Mouse (Mus musculus) liver, postnatal 0 days (tissue): ENCODE data around the gene Samsn1. TPM values are rescaled to one million over a fixed set of nuclear protein-coding genes. Genes with fewer than 3 reads are reported as not detected.
"Not testable (repeated sequence)": the region's sequence is repeated elsewhere in the genome, so short reads cannot be mapped to it uniquely, and the experiment has no call there.

Experiments
- ATAC-seq: fragments of 200-750 bp; cut with Nextera tagmentation; 2 replicates; pipeline ENCODE4 v1.8.0; 2017; ENCODE audit warnings: mild to moderate bottlenecking, moderate library complexity
- DNase-seq: peaks from one replicate; pipeline ENCODE4 v3.0.0-alpha.2; 2016
- H3K27ac ChIP-seq: fragments of 300-500 bp; sonication (generic); 2 replicates; pipeline ENCODE4 v1.5.1; 2014; ENCODE audit warnings: antibody characterized with exemption, moderate library complexity, mild to moderate bottlenecking, low read depth
- H3K27me3 ChIP-seq: fragments of 300-500 bp; sonication (generic); 2 replicates; pipeline ENCODE4 v1.6.1; 2014; ENCODE audit warnings: low read length, control low read depth, mixed read lengths; ENCODE audit not compliant: insufficient read depth
- H3K36me3 ChIP-seq: fragments of 300-500 bp; sonication (generic); replicated peaks from 2 replicates; pipeline ENCODE4 v1.6.1; 2014; ENCODE audit warnings: mild to moderate bottlenecking, control low read depth, low read length, moderate library complexity, mixed read lengths; ENCODE audit not compliant: insufficient read depth
- H3K4me1 ChIP-seq: fragments of 300-500 bp; sonication (generic); 2 replicates; pipeline ENCODE4 v1.6.1; 2014; ENCODE audit warnings: antibody characterized with exemption, mild to moderate bottlenecking, control low read depth; ENCODE audit not compliant: insufficient read depth
- H3K4me2 ChIP-seq: fragments of 300-500 bp; sonication (generic); 2 replicates; pipeline ENCODE4 v1.6.1; 2014; ENCODE audit warnings: low read depth, mild to moderate bottlenecking, low read length, moderate library complexity, mixed read lengths
- H3K4me3 ChIP-seq: fragments of 300-500 bp; sonication (generic); 2 replicates; pipeline ENCODE4 v1.5.1; 2014; ENCODE audit warnings: low read depth, low read length
- H3K9ac ChIP-seq: fragments of 300-500 bp; sonication (generic); replicated peaks from 2 replicates; pipeline ENCODE4 v1.6.1; 2014; ENCODE audit warnings: mild to moderate bottlenecking, moderate library complexity
- H3K9me3 ChIP-seq: fragments of 300-500 bp; sonication (generic); 2 replicates; pipeline ENCODE4 v1.6.1; 2016; ENCODE audit warnings: mild to moderate bottlenecking, control low read depth, low read length, mixed read lengths
- CTCF ChIP-seq: sonication (generic); IDR thresholded peaks from 2 replicates; pipeline ENCODE4 v1.5.1; 2016; ENCODE audit warnings: antibody characterized with exemption, low read depth
- EP300 ChIP-seq: IDR thresholded peaks from 2 replicates; pipeline ENCODE4 v1.6.1; 2016; ENCODE audit warnings: antibody characterized with exemption, low read depth, mild to moderate bottlenecking
- WGBS: fragments of 180-500 bp; shearing (Covaris S2); extraction: QIAGEN DNeasy Blood & Tissue Kit; methylation state at CpG from one replicate; pipeline ENCODE4 v1.1.7; 2014; ENCODE audit not compliant: insufficient replicate concordance; 5-methylcytosine and 5-hydroxymethylcytosine counted together
- polyA plus RNA-seq: library from polyadenylated mRNA; unstranded; fragments of >200 nt; fragmentation: Nextera tagmentation; extraction: Ambion mirVana; gene quantifications from 2 replicates; pipeline ENCODE4 v1.2.1, GENCODE M21; 2015

Samsn1 gene
- polyA plus RNA-seq, 1 experiment from 2014 or later = 10.1 TPM

DNA sequence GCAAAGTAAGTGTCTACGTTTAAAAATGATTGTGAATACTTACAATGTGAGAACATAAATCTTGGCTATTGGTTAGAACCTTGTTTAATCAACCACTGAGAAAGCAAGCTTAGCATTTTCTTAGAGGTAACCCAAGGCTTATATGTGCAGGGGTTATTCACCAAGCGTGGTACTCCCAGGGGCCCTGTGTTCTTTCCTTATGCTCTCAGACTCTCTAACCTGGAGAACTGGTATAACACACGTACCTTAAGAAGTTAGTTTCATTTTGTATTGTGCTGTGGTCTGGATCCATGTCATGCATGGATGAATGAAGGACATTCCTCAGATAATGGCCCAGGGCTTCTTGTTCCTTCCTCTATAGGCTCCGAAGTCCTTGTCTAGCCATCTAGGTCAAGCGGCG is 173.0 kb downstream of the Samsn1 start:
- no peaks in the 10 kb centered on the region for H3K36me3 ChIP-seq
- no peak overlapping the region for H3K4me3 ChIP-seq
- H3K4me1 ChIP-seq = no peaks in the 10 kb centered on the region
- no peak overlapping the region for H3K4me2 ChIP-seq
- H3K27me3 ChIP-seq = no peaks in the 10 kb centered on the region
- no peak for TF ChIP-seq EP300
- TF ChIP-seq CTCF = no peak
- no peak overlapping the region for H3K27ac ChIP-seq
- H3K9ac ChIP-seq = no peak overlapping the region
- no peak for DNase-seq
- H3K9me3 ChIP-seq = no peaks in the 10 kb centered on the region
- WGBS = 85% methylated on average over 6 of the region's 6 CpGs
- no peak for ATAC-seq

DNA sequence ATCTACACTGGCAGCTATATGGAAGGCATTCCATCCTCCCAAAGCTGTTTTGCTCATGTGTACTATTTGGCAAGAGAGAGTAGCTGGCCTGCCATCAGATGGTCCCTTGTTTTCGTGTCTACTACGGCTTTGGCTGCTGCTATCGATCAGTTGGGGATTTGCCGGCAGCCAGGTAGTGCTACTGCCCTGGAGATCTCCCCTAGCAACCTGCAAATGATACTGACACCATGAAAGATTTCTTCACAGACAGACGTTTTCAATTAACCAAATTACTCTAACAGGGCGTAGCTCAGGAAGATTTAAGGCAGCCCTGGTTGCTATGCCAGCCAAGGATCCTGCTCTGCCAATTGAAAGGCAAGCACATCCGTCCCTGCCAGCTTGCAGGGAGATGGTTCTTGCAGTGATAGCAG is 178.4 kb downstream of the Samsn1 start:
- Histone ChIP-seq H3K9ac (no peak overlapping the region), H3K27me3 (no peaks in the 10 kb centered on the region), H3K4me1 (peaks cover 3% of the 10 kb centered on the region), H3K9me3 (no peaks in the 10 kb centered on the region), H3K4me2 (no peak overlapping the region), H3K4me3 (no peak overlapping the region), H3K36me3 (no peaks in the 10 kb centered on the region), H3K27ac (no peak overlapping the region)
- TF ChIP-seq EP300 (no peak), CTCF (no peak)
- ATAC-seq = no peak
- 84% methylated on average over 7 of the region's 7 CpGs for WGBS
- no peak for DNase-seq

DNA sequence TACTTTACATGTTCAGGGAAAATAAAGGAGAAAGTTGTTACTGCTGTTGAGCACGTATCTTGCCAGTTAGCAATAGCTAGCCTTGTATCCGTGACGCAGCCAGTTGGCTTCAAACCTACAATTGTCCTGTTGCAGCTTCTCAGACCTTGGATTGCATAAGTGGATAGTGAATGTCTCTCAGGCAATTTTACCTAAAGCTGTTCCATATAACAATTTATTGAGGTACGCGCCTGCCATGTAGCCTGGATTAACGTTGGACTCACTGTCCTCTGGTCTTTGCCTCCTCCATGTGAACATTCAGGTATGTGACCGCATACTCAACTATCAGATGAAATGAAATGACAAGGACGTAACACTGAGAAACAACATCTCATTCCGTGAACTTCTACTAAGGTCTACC is 179.1 kb downstream of the Samsn1 start:
- ATAC-seq (no peak), DNase-seq (no peak)
- no peak overlapping the region for H3K4me3 ChIP-seq
- H3K36me3 ChIP-seq = no peaks in the 10 kb centered on the region
- H3K27ac ChIP-seq = no peak overlapping the region
- H3K4me1 ChIP-seq = peaks cover 5% of the 10 kb centered on the region
- H3K9me3 ChIP-seq = no peaks in the 10 kb centered on the region
- H3K27me3 ChIP-seq = no peaks in the 10 kb centered on the region
- no peak overlapping the region for H3K4me2 ChIP-seq
- 88% methylated on average over 9 of the region's 9 CpGs for WGBS
- no peak for TF ChIP-seq CTCF
- no peak overlapping the region for H3K9ac ChIP-seq

DNA sequence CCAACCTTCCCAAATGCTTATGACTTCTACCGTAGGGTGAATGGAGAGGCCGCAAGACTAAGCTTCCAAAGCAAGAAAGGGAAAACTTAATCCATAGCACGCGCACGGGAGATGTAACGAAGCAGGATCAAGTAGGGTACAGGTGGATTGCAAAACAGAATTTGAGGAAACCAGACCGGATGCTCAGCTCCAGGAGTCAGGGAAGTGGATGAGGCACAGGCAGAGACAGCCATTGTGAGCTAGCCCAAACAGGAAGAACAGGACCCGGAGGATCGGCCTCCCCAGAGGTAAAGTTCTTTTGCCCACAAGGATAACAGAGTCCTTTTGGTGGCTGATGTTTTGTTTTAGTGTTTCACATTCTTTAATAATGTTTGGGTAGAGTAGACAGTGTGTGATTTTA is 179.5 kb downstream of the Samsn1 start:
- H3K36me3 ChIP-seq = no peaks in the 10 kb centered on the region
- DNase-seq = no peak
- peaks cover 8% of the 10 kb centered on the region for H3K4me1 ChIP-seq
- H3K9me3 ChIP-seq = no peaks in the 10 kb centered on the region
- H3K27ac ChIP-seq = no peak overlapping the region
- 86% methylated on average over 9 of the region's 9 CpGs for WGBS
- no peak overlapping the region for H3K4me2 ChIP-seq
- ATAC-seq = no peak
- no peaks in the 10 kb centered on the region for H3K27me3 ChIP-seq
- no peak for TF ChIP-seq EP300
- TF ChIP-seq CTCF = no peak
- H3K4me3 ChIP-seq = no peak overlapping the region
- H3K9ac ChIP-seq = no peak overlapping the region

DNA sequence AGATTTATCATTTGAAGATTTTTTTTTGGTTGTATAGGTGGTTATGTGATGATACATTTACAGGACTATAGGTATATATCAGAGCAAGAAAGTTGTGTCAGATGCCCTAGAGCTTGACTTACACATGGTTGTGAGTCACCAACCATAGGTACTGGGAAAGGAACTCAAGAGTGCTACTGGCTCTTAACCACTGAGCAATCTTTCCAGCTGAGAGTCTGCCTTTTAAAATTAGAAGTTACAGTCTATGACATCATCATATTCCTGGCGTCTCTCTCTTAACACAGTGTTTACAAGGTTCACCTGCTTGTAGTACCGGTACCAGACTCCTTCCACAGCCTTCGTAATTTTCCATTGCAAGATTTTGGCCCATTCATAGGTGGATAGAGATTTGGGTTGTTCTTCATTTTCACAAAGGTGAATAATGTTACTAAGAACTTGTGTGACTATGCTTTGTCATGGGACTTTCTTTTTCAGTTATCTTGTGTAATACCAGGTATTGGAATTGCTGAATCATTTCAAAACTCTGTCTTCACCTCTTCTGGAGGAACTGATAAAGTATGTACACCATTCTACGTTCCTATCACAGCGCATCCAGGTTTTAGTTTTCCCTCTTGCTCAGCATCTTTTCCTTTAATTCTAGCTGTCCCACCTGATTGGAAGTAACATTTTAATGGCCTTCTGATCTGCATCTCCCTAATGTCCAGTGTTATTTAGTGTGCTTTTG is 184.2 kb downstream of the Samsn1 start:
- DNase-seq (no peak), ATAC-seq (peak; percentile 94)
- H3K9ac ChIP-seq = no peak overlapping the region
- no peaks in the 10 kb centered on the region for H3K9me3 ChIP-seq
- no peak overlapping the region for H3K4me3 ChIP-seq
- H3K27me3 ChIP-seq = no peaks in the 10 kb centered on the region
- peak overlapping the region; percentile 79 for H3K27ac ChIP-seq
- peaks cover 8% of the 10 kb centered on the region for H3K4me1 ChIP-seq
- H3K4me2 ChIP-seq = peak overlapping the region; percentile 49
- no peaks in the 10 kb centered on the region for H3K36me3 ChIP-seq
- 59% methylated on average over 5 of the region's 5 CpGs for WGBS
- TF ChIP-seq EP300 = peak; percentile 98
- TF ChIP-seq CTCF = no peak

DNA sequence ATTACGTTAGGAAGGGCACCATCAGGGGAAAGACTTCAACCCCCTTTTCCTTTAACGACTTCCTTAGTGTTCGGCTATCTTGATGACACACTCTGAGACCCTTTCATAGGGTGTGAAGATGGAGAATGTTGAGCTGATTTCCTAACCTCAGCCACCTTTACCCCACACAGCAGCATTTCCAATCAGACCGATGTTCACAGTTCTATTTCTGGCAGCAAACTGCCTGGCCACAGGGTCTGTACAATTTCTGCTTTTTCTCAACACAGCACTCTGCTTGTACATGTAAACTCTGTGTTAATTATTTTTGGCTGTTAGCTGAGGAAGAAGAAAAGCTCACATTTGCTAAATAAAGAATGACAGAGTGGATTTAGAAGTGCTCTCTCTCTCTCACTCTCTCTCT is 190.7 kb downstream of the Samsn1 start:
- no peak for DNase-seq
- no peaks in the 10 kb centered on the region for H3K4me1 ChIP-seq
- H3K27ac ChIP-seq = no peak overlapping the region
- no peaks in the 10 kb centered on the region for H3K9me3 ChIP-seq
- ATAC-seq = no peak
- no peaks in the 10 kb centered on the region for H3K27me3 ChIP-seq
- H3K9ac ChIP-seq = no peak overlapping the region
- TF ChIP-seq CTCF (no peak), EP300 (no peak)
- 21% methylated on average over 4 of the region's 4 CpGs for WGBS
- no peak overlapping the region for H3K4me3 ChIP-seq
- no peaks in the 10 kb centered on the region for H3K36me3 ChIP-seq
- no peak overlapping the region for H3K4me2 ChIP-seq

DNA sequence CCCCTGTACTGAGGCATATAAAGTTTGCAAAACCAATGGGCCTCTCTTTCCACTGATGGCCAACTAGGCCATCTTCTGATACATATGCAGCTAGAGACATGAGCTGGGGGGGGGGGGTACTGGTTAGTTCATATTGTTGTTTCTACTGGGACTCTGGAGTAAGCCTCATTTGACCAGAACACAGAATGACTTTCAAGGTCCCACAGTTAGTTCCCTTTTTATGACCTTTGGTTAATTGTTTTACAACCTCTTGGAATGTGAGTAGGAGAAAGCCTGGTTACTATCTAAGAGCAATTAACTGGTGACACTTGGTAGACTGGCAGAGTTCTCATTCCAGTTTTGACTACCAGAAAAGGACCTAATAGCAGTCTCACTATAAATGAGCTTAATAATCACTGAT is 195.1 kb downstream of the Samsn1 start:
- not testable (repeated sequence) for H3K4me2 ChIP-seq, ATAC-seq, H3K4me1 ChIP-seq, H3K27ac ChIP-seq, H3K9ac ChIP-seq, H3K27me3 ChIP-seq, H3K9me3 ChIP-seq, DNase-seq, H3K4me3 ChIP-seq, H3K36me3 ChIP-seq
